Mouse (Mus musculus) small intestine, adult 2 months (tissue): ENCODE data around the gene Tctex1d4. TPM values are rescaled to one million over a fixed set of nuclear protein-coding genes. Genes with fewer than 3 reads are reported as not detected.
A peak's percentile ranks its signal among the peaks of the same experiment; 100 is the strongest.

Experiments used
- H3K27ac ChIP-seq: fragments of 200-500 bp; 2 replicates; pipeline ENCODE4 v1.5.1; 2012; ENCODE audit warnings: low read depth, low read length, control low read depth, inconsistent platforms; ENCODE audit not compliant: insufficient read depth
- H3K27me3 ChIP-seq: fragments of 200-500 bp; 2 replicates; pipeline ENCODE4 v1.6.1; 2012; ENCODE audit warnings: mild to moderate bottlenecking, moderate library complexity, low read length, inconsistent platforms; ENCODE audit not compliant: control insufficient read depth, insufficient read depth
- H3K36me3 ChIP-seq: fragments of 200-500 bp; 2 replicates; pipeline ENCODE4 v1.6.1; 2012; ENCODE audit warnings: mild to moderate bottlenecking, low read length, control low read depth, inconsistent platforms; ENCODE audit not compliant: control insufficient read depth, insufficient read depth
- H3K4me1 ChIP-seq: fragments of 200-500 bp; 2 replicates; pipeline ENCODE4 v1.6.1; 2012; ENCODE audit warnings: low read length, inconsistent platforms, mixed read lengths; ENCODE audit not compliant: control insufficient read depth, insufficient read depth, insufficient read length
- H3K4me3 ChIP-seq: fragments of 200-500 bp; 2 replicates; pipeline ENCODE4 v1.5.1; 2012; ENCODE audit warnings: low read depth, mild to moderate bottlenecking, control low read depth, inconsistent platforms, low read length, moderate library complexity
- CTCF ChIP-seq: fragments of 200-500 bp; IDR thresholded peaks from 2 replicates; pipeline ENCODE4 v1.5.1; 2012; ENCODE audit warnings: low read depth, mild to moderate bottlenecking, control low read depth, inconsistent platforms, low read length, moderate library complexity, mixed read lengths; ENCODE audit not compliant: insufficient replicate concordance, insufficient read length; ENCODE audit errors: extremely low read depth
- POLR2A ChIP-seq: fragments of 200-500 bp; IDR thresholded peaks from 2 replicates; pipeline ENCODE4 v1.6.1; 2012; ENCODE audit warnings: low read depth, mild to moderate bottlenecking, control low read depth, inconsistent platforms, low read length, moderate library complexity
- WGBS: fragments of 180-500 bp; shearing (Covaris S2); methylation state at CpG from one replicate; pipeline ENCODE4 v1.1.7; 2018; 5-methylcytosine and 5-hydroxymethylcytosine counted together
- polyA plus RNA-seq: library from polyadenylated mRNA; depleted of rRNA; stranded (reverse); fragments of >200 nt; gene quantifications from 2 replicates; pipeline ENCODE4 v1.2.3, GENCODE M21; 2012

Tctex1d4 gene
- polyA plus RNA-seq, 1 experiment = 0.62 TPM

- Histone ChIP-seq H3K4me1 (peaks cover 14% of the 10 kb centered on the region), H3K4me3 (no peak overlapping the region), H3K36me3 (no peaks in the 10 kb centered on the region), H3K27me3 (no peaks in the 10 kb centered on the region), H3K27ac (peak overlapping the region; percentile 87)
- TF ChIP-seq POLR2A (no peak), CTCF (peak; percentile 65; the same call in 1 of the 2 replicates)
- 2% methylated on average over 2 of the region's 2 CpGs for WGBS
Observed at GRCm38 (mm10) chr4:117139217-117139612, 12.6 kb downstream of the Tctex1d4 start.

- peaks cover 5% of the 10 kb centered on the region for H3K4me1 ChIP-seq
- no peak overlapping the region for H3K27ac ChIP-seq
- TF ChIP-seq CTCF = no peak
- no peak for TF ChIP-seq POLR2A
- no peaks in the 10 kb centered on the region for H3K36me3 ChIP-seq
- WGBS = 35% methylated on average over 4 of the region's 4 CpGs
- H3K4me3 ChIP-seq = no peak overlapping the region
- no peaks in the 10 kb centered on the region for H3K27me3 ChIP-seq
Observed at GRCm38 (mm10) chr4:117140613-117141012, 14.0 kb downstream of the Tctex1d4 start.

- H3K4me3 ChIP-seq = no peak overlapping the region
- no peaks in the 10 kb centered on the region for H3K27me3 ChIP-seq
- H3K27ac ChIP-seq = no peak overlapping the region
- H3K36me3 ChIP-seq = no peaks in the 10 kb centered on the region
- no peak for TF ChIP-seq CTCF
- TF ChIP-seq POLR2A = no peak
- H3K4me1 ChIP-seq = no peaks in the 10 kb centered on the region
- WGBS = 55% methylated on average over 7 of the region's 7 CpGs
Observed at GRCm38 (mm10) chr4:117143023-117143422, 16.4 kb downstream of the Tctex1d4 start.

- Histone ChIP-seq H3K4me3 (no peak overlapping the region), H3K27me3 (no peaks in the 10 kb centered on the region), H3K4me1 (no peaks in the 10 kb centered on the region), H3K27ac (no peak overlapping the region), H3K36me3 (peaks cover 2% of the 10 kb centered on the region)
- no peak for TF ChIP-seq POLR2A
- TF ChIP-seq CTCF = no peak
- WGBS = 95% methylated on average over 13 of the region's 13 CpGs
Observed at GRCm38 (mm10) chr4:117145248-117145647, 18.7 kb downstream of the Tctex1d4 start.

DNA sequence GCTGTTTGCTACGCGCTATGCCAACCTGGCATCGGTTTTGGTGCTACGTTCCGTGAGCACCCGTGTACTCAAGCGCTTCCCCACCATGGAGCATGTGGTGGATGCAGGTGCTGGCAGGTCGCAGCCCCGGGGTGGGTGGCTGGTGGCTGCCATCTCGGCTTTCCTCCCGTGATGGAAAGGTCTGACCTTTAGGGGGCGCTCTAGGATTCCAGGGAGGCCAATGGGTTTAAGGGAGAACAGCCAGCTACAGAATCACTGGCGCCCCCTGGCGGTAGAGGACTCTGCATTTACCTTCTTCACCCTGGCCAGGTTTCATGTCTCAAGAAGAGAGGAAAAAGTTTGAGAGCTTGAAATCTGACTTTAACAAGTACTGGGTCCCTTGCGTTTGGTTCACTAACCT, 19.6 kb downstream of the Tctex1d4 start:
- Histone ChIP-seq H3K27me3 (no peaks in the 10 kb centered on the region), H3K4me3 (no peak overlapping the region), H3K36me3 (peaks cover 9% of the 10 kb centered on the region), H3K4me1 (no peaks in the 10 kb centered on the region), H3K27ac (no peak overlapping the region)
- 38% methylated on average over 15 of the region's 15 CpGs for WGBS
- TF ChIP-seq CTCF (peak; percentile 96; the same call in 1 of the 2 replicates), POLR2A (no peak)

DNA sequence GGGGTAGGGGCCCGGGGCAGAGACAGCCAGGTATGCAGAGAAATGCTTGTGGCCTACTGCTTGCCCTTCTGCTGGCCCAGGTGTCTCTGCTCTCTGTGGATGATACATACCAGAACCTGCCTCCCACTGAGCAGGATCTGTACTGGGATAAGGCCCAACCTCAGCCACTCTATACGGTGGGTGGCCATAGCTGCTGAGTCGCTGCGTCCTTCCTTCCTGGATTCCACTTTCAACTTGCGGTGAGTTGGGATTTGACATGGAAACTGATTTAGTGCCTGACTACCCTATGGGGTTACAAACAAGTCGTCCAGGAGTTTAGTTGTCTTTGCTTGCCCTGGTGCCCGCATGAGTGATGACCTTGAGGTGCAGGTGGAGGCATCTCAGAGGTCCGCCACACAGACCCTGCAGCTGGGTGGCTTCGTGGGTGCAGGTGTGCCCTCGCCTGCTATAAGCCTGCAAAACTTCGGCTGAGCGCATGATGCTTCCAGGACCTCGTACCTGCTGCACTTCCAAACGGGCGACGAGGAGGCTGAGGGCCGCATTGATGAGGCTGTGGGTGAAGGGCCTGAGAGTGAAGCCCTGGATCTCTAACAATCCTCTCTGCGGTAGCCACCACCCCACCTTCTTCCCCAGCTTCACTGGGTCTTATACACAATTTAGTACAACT, 21.6 kb downstream of the Tctex1d4 start:
- 69% methylated on average over 18 of the region's 18 CpGs for WGBS
- Histone ChIP-seq H3K27ac (no peak overlapping the region), H3K36me3 (peaks cover 26% of the 10 kb centered on the region), H3K4me1 (no peaks in the 10 kb centered on the region), H3K4me3 (no peak overlapping the region), H3K27me3 (no peaks in the 10 kb centered on the region)
- TF ChIP-seq POLR2A (no peak), CTCF (no peak)

GRCm38 (mm10) chr4:117148815-117149214, 22.2 kb downstream of the Tctex1d4 start:
- no peaks in the 10 kb centered on the region for H3K27me3 ChIP-seq
- H3K27ac ChIP-seq = no peak overlapping the region
- H3K4me1 ChIP-seq = no peaks in the 10 kb centered on the region
- no peak for TF ChIP-seq CTCF
- no peak for TF ChIP-seq POLR2A
- H3K4me3 ChIP-seq = no peak overlapping the region
- 77% methylated on average over 24 of the region's 24 CpGs for WGBS
- peaks cover 31% of the 10 kb centered on the region for H3K36me3 ChIP-seq
